Mouse (Mus musculus) liver, embryonic 11.5 days (tissue): Measurements from ENCODE around the gene Nup50. TPM values are rescaled to one million over a fixed set of nuclear protein-coding genes. Genes with fewer than 3 reads are reported as not detected.

Source experiments
- ATAC-seq: fragments of 200-750 bp; cut with Nextera tagmentation; replicated peaks from 2 replicates; pipeline ENCODE4 v1.8.0; 2017; ENCODE audit warnings: moderate number of reproducible peaks, mild to moderate bottlenecking, moderate TSS enrichment, moderate library complexity; ENCODE audit not compliant: low FRiP score
- DNase-seq: peaks from one replicate; pipeline ENCODE4 v3.0.0-alpha.2; 2017; ENCODE audit warnings: low spot score
- H3K27ac ChIP-seq: fragments of 300-500 bp; sonication (generic); 2 replicates; pipeline ENCODE4 v1.5.1; 2014; ENCODE audit warnings: mild to moderate bottlenecking, low read depth, low read length, control low read depth
- H3K27me3 ChIP-seq: fragments of 300-500 bp; sonication (generic); replicated peaks from 2 replicates; pipeline ENCODE4 v1.6.1; 2014; ENCODE audit warnings: low read length, mixed read lengths; ENCODE audit not compliant: control insufficient read depth, insufficient read depth
- H3K36me3 ChIP-seq: fragments of 300-500 bp; sonication (generic); 2 replicates; pipeline ENCODE4 v1.6.1; 2014; ENCODE audit warnings: mild to moderate bottlenecking, low read length, moderate library complexity, mixed read lengths; ENCODE audit not compliant: control insufficient read depth, insufficient read depth
- H3K4me1 ChIP-seq: fragments of 300-500 bp; sonication (generic); replicated peaks from 2 replicates; pipeline ENCODE4 v1.6.1; 2014; ENCODE audit warnings: low read length, mixed read lengths; ENCODE audit not compliant: control insufficient read depth, insufficient read depth
- H3K4me2 ChIP-seq: fragments of 300-500 bp; sonication (generic); 2 replicates; pipeline ENCODE4 v1.6.1; 2014; ENCODE audit warnings: mild to moderate bottlenecking, control low read depth, moderate library complexity
- H3K4me3 ChIP-seq: fragments of 300-500 bp; sonication (generic); 2 replicates; pipeline ENCODE4 v1.5.1; 2014; ENCODE audit warnings: low read depth, low read length, control low read depth
- H3K9ac ChIP-seq: fragments of 300-500 bp; sonication (generic); 2 replicates; pipeline ENCODE4 v1.6.1; 2014; ENCODE audit warnings: low read depth, low read length, control low read depth
- H3K9me3 ChIP-seq: fragments of 300-500 bp; sonication (generic); 2 replicates; pipeline ENCODE4 v1.6.1; 2016; ENCODE audit warnings: low read length, inconsistent platforms, mixed read lengths; ENCODE audit not compliant: control insufficient read depth
- whole genome bisulfite sequencing: fragments of 180-500 bp; shearing (Covaris S2); extraction: QIAGEN DNeasy Blood & Tissue Kit; methylation state at CpG from one replicate; pipeline ENCODE4 v1.1.7; 2014; 5-methylcytosine and 5-hydroxymethylcytosine counted together
- polyA plus RNA-seq: library from polyadenylated mRNA; unstranded; fragments of >200 nt; fragmentation: Nextera tagmentation; extraction: Ambion mirVana; gene quantifications from 2 replicates; pipeline ENCODE4 v1.2.1, GENCODE M21; 2014

Nup50 gene
- polyA plus RNA-seq, 1 experiment from 2014 or later, result 56.7 TPM

DNA sequence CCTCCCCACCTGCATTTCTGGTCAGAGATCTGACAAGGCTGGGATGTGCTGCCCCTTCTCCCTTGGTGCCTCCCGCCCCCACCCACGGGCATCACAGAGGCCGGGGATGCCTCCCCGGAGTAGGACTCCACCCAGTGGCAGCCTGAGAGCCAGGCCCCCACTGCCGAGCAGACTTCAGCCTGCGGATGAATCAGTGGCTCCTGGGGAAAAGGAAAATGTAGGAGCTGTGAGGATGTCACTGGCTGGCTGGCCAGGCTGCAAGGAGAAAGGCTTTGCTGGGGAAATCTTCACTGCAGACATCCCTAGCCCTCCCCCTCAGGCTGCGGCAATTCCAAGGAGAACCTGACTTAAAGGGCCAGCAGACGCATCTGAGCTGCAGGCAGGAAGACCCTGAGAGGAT, 37.5 kb downstream of the Nup50 start:
- no peaks in the 10 kb centered on the region for H3K36me3 ChIP-seq
- DNase-seq (no peak), ATAC-seq (no peak)
- H3K4me1 ChIP-seq, result no peaks in the 10 kb centered on the region
- no peaks in the 10 kb centered on the region for H3K9me3 ChIP-seq
- 34% methylated on average over 8 of the region's 8 CpGs for WGBS
- no peaks in the 10 kb centered on the region for H3K27me3 ChIP-seq
- H3K4me2 ChIP-seq, result no peak overlapping the region
- no peak overlapping the region for H3K27ac ChIP-seq
- no peak overlapping the region for H3K9ac ChIP-seq
- no peak overlapping the region for H3K4me3 ChIP-seq

DNA sequence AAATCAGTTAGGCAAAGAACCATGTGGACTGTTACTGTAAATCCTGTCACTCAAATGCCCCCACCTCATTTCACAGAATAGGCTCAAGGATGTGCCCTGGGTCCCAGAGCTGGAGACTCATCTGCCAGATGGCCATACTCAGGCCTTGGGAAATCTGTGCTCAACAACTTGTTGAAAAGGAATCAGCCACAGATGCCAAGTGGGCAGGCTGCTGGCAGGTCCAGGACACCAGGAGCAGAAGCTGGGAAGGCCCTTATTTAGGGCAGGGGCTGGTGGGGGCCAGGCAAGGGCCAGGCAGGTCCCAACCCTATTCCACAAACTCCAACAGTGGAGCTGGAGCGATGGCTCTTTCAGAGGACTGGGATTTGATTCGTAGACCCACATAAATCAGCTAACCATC, 39.3 kb downstream of the Nup50 start:
- no peak overlapping the region for H3K9ac ChIP-seq
- H3K36me3 ChIP-seq, result no peaks in the 10 kb centered on the region

DNA sequence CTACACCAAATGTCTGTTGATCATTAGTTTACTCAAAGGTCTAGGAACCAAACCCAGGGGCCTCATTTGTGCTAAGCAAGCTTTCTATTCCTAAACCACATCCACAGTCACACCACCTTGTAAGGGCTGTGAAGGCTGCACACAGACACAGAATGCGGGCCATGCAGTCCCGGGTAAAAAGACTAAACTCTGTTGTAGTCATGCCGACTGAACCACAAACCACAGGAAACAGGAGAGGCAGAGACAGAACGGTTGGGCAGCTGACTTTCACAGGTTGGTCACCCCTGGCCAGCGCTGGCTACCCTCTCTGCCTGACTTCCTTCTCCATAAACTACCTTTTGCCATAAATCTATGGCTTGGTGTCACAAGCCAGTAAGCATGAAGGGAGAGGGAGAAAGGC, 41.6 kb downstream of the Nup50 start:
- Histone ChIP-seq H3K27me3 (no peaks in the 10 kb centered on the region), H3K4me3 (no peak overlapping the region), H3K9ac (no peak overlapping the region), H3K36me3 (no peaks in the 10 kb centered on the region), H3K27ac (no peak overlapping the region), H3K4me2 (no peak overlapping the region), H3K9me3 (no peaks in the 10 kb centered on the region), H3K4me1 (no peaks in the 10 kb centered on the region)
- DNase-seq (no peak), ATAC-seq (no peak)
- WGBS, result 40% methylated on average over 5 of the region's 5 CpGs

More for the DNA sequence above, 39.3 kb downstream of the Nup50 start:
- H3K27me3 ChIP-seq, result no peaks in the 10 kb centered on the region
- H3K4me2 ChIP-seq, result no peak overlapping the region
- WGBS, result 76% methylated on average over 2 of the region's 2 CpGs
- DNase-seq, result no peak
- H3K4me1 ChIP-seq, result no peaks in the 10 kb centered on the region
- no peak overlapping the region for H3K4me3 ChIP-seq
- H3K9me3 ChIP-seq, result no peaks in the 10 kb centered on the region
- ATAC-seq, result no peak
- H3K27ac ChIP-seq, result no peak overlapping the region

DNA sequence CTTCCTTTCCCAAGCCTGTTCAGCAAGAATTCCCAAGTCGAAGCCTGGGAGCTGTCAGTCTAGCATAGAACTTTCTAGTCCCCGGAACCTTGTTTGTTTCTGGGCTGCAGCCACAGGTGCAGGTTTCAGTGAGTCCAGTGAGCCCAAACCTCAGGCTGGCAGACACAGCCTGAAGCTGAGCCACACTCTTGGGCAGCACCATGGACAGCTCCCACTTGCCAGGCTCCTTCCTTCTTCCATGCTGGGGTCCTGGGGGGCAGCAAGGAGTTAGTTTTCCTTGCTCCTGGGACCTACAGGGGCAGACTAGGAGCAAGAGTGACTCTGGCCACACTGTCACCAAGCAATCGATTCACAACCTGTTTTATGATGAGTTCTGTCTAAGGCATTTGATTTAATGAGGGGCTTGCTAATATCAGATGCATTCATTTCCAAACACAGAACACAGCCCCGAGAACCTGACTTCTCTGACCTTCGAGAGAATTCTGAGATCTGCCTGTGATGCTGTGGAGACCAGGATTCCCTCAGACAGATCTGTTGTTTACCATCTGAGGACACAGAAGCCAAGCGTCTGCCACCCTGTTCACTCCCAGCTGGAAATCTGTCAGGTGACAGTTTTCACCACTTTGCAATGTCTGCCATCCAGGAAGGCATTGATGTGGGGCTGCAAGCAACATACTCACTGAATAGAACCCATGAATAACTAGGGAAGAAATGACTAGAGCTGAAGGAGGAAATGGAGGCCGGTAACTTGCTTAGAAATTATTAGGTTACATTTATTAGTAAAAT, 42.6 kb downstream of the Nup50 start:
- H3K4me1 ChIP-seq, result no peaks in the 10 kb centered on the region
- DNase-seq (peak; percentile 63), ATAC-seq (no peak)
- H3K36me3 ChIP-seq, result no peaks in the 10 kb centered on the region
- no peak overlapping the region for H3K4me3 ChIP-seq
- H3K9ac ChIP-seq, result no peak overlapping the region
- H3K27ac ChIP-seq, result no peak overlapping the region
- H3K4me2 ChIP-seq, result no peak overlapping the region
- H3K9me3 ChIP-seq, result no peaks in the 10 kb centered on the region
- 54% methylated on average over 7 of the region's 7 CpGs for WGBS
- no peaks in the 10 kb centered on the region for H3K27me3 ChIP-seq

DNA sequence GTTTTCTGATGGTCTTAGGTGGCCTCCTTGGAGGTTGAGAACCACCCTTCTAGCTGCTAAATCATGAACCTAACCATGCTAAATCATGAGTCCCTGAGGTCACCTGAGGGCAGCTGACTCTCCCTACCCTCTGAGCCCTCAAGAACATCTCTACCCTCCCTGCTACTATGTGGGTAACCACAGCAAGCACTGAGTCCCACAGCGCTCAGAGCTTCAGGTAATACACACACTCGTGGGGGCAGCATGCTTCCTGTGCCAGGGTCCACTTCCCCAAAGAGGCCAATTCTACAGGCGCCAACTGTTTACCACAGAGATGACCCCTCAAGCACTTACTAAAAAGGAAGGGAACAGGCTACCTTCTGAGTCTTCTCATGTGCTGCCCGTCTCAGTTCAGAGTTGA, 45.3 kb downstream of the Nup50 start:
- Histone ChIP-seq H3K9me3 (no peaks in the 10 kb centered on the region), H3K4me3 (no peak overlapping the region), H3K36me3 (no peaks in the 10 kb centered on the region), H3K27ac (no peak overlapping the region), H3K9ac (no peak overlapping the region), H3K27me3 (no peaks in the 10 kb centered on the region), H3K4me2 (no peak overlapping the region), H3K4me1 (no peaks in the 10 kb centered on the region)
- WGBS, result 65% methylated on average over 4 of the region's 4 CpGs
- ATAC-seq, result no peak
- DNase-seq, result no peak

DNA sequence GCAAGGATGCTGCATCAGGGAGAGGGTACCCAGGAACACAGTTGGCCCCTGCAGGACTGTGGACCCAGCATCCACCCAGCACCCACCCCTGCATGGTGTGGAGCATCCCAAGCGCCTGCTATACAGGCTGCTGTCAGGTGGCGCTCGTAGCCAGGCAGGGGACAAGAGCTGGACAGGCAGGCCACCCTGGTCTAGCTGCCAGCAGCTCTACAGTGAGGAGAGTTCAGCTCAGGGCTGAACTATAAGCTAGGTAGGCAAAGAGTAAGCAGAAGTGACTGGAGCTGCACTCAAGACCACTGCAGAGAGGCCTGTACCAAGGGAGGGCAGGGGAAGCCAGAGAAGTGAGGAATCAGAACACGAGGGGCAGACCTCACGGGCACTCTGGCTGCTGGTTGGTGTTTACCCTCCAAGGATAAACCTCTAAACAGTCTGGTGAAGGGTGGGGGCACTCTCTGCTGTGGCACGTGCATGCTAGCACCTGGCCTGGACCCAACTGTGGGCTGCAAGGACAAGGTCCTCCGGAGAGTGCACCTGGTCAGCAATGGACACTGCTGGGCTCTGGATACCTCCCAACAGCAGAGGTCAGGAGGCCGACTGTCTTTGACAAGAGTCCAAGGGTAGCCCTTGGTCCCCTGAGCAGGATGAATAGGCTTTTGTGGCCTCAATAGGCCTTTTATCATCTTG, 49.8 kb downstream of the Nup50 start:
- H3K9me3 ChIP-seq, result no peaks in the 10 kb centered on the region
- WGBS, result 83% methylated on average over 8 of the region's 8 CpGs
- no peak for DNase-seq
- H3K4me1 ChIP-seq, result peaks cover 4% of the 10 kb centered on the region; the same call in 1 of the 2 replicates
- H3K9ac ChIP-seq, result no peak overlapping the region
- no peak for ATAC-seq
- H3K27me3 ChIP-seq, result no peaks in the 10 kb centered on the region
- H3K27ac ChIP-seq, result no peak overlapping the region
- no peaks in the 10 kb centered on the region for H3K36me3 ChIP-seq
- H3K4me2 ChIP-seq, result no peak overlapping the region
- H3K4me3 ChIP-seq, result no peak overlapping the region

DNA sequence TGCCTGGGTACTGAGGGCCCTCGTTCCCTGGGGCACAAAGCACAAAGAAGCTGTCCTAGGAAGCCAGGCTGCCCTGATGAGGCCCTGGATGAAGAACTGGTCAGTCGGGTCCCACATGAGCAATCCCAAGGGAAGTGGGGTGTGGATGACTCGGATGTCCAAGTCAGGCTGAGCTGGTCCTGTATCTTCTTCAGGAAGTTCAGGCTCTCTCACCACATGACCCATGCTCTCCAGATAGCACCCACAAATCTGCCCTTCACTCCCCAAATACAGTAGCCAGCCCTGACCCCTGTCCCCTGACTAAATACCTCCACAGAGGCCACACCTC, 50.3 kb downstream of the Nup50 start:
- Histone ChIP-seq H3K4me3 (no peak overlapping the region), H3K4me2 (no peak overlapping the region), H3K4me1 (peaks cover 4% of the 10 kb centered on the region; the same call in 1 of the 2 replicates), H3K36me3 (no peaks in the 10 kb centered on the region), H3K9me3 (no peaks in the 10 kb centered on the region), H3K27ac (no peak overlapping the region), H3K9ac (no peak overlapping the region), H3K27me3 (no peaks in the 10 kb centered on the region)
- DNase-seq, result no peak
- 73% methylated on average over 3 of the region's 3 CpGs for WGBS
- ATAC-seq, result no peak

DNA sequence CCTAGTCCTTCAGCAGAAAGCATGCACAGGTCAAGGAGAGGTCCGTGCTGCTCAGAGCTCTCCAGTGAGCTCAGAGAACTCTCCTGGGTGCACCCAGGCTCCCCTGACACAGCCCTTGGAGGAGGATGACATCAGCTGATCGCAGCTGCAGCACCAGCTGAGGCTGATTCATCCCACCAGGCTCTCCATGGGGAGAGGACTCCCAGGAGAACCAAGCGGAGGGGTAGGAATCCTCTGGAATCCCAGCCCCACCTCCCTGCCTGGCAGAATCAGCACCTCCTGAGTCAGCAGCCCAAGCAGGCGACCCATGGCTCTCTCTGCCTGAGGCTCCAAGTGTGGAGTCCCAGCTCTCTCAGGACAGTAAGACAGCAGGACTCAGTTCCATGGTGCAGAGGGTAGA, 52.5 kb downstream of the Nup50 start:
- Histone ChIP-seq H3K36me3 (no peaks in the 10 kb centered on the region), H3K27ac (no peak overlapping the region), H3K27me3 (no peaks in the 10 kb centered on the region), H3K4me3 (no peak overlapping the region), H3K9me3 (no peaks in the 10 kb centered on the region), H3K9ac (no peak overlapping the region), H3K4me2 (no peak overlapping the region), H3K4me1 (peaks cover 4% of the 10 kb centered on the region; the same call in 1 of the 2 replicates)
- DNase-seq, result no peak
- 29% methylated on average over 4 of the region's 4 CpGs for WGBS
- no peak for ATAC-seq
